Mouse (Mus musculus) retina, postnatal 7 days (tissue): ENCODE data around the gene Bfar.
"Not testable (repeated sequence)": the region's sequence is repeated elsewhere in the genome, so short reads cannot be mapped to it uniquely, and the experiment has no call there.

ENCODE experiments used
- DNase-seq: peaks from one replicate; pipeline ENCODE4 v3.0.0-alpha.2; 2012; ENCODE audit warnings: low read depth, low spot score

Bfar gene

GRCm38 (mm10) chr16:13671685-13672385 is at the start of gene Bfar, which contains the start of gene 3110001I22Rik:
Bfar (plus strand) TSS chr16:13671858.
3110001I22Rik (plus strand) TSS chr16:13671929.
- peak; percentile 88 for DNase-seq

DNA sequence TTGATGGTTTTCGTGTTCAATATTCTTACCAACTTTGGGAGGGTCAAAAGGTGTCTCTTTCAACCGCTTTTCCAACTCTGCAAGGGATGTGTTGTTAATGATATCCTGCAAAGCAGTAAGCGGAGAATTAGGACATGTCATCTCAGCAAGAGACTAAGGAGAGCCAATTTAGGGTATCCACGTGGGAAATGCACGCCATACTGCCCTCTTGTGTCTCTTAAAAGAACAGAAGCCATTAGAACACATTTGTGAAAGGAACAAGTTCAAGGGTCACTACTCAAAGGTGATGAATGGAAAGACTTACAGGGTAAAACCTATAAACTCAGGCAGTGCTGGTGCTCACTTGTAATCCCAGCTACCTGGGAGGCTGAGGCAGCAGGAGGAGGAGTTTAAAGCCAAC is 43.3 kb upstream of the Bfar start:
- DNase-seq: peak; percentile 27

DNA sequence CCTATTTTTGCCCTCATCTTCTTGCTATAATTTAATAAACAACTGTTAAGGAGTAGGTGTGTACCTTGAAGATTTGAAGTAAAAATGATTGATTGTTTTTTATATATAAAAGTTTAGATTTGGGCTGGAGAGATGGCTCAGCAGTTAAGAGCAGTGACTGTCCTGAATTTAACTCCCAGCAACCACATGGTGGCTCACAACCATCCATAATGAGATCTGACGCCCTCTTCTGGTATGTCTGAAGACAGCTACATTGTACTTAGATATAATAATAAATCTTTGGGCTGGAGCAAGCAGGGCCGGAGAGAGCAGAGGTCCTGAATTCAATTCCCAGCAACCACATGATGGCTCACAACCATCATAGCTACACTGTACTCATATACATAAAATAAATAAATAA is 33.5 kb upstream of the Bfar start:
- not testable (repeated sequence) for DNase-seq

DNA sequence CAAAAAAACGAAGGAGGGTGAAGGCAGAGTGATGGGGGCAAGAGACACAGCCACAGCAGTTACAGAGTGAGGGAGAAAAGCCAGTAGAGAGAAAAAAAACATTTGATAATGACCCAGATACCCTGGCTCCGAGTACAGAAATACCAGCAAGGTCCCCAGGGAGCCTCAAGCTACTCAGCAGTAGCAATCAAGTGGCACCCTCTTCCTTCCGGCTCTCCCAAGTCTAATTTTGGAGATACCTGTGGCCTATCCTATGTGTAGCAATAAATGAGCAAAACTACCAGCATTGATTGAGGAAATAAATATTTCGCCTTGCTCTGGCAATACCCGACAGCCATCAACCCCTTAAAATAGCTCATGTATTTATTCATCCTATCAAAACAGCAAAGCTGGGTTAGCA is 32.1 kb upstream of the Bfar start:
- DNase-seq: no peak

DNA sequence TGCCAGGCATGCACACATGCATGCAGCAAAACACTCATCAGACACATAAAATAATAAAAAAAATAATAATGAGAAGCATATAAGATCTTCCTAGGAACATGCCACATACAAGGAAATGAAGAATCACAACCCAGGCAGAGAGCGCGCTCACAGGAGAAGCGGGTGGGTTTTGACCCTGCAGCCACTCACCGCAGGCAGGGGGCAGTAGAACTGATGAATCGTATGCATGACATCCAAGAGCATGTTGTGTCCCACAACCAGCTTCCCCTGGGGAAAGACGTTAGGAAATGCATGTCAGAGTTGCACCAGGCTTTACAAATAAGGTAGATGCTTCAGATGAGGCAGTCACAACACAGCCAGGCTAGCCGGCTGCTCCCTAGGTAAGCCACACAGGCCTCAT is 31.6 kb upstream of the Bfar start:
- no peak for DNase-seq

- no peak for DNase-seq
These were observed 27.2 kb upstream of the Bfar start for GRCm38 (mm10) chr16:13644474-13644873.

DNA sequence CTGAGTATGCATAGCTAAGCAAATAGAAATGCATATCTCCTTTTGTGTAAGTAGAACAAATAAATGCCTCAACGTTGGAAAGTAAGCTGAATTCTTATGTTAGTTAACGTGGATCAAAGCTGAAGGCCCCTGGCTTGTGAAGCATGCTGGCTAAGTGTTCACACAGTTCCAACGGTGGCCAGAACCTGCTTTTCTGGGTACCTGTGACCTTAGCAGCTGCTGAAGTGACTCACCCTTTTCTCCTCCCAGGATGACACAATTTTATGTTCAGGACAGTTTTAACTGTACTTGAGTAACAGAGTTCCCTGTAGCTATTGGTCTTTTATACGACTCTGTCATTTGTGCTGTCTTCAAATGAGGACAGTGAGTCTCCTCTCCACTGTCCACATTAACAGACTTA is 25.7 kb upstream of the Bfar start:
- no peak for DNase-seq

DNA sequence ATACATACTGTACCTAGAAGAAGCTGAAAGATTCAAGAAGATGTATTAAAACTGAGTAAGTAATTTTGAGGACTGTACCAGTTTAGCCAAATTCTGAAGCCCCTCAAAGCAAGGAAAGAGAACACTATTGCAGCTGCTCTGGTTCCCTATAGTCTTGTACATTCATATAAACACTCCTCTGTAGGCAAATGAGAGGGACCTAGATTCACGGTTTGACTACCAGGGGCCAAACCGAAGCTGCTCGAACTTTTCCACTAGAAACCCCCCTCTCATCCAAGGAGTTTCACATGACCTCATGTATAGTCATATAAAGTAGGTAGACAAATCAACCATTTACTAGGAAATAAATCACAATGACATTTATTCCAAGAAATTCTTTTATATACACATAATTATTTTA is 12.8 kb upstream of the Bfar start:
- DNase-seq: no peak

DNA sequence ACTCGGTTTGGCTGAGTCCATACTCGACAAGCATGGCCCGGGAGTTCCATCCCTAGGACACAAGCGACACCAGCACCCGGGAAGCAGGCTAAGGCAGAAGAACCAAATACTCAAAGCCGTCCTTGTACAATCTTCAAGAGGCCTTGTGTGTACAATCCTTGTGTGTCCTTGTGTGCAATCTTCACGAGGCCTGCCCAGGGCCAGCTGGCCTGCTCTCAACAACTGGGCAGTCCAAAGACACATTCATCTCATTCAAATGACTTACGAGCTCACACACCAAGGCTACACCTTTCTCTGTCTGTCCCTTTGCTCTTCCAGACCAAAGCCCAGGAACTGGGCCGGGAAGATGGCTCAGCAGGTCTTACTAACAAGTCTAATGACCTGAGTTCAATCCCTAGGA is 10.9 kb upstream of the Bfar start:
- DNase-seq: no peak

GRCm38 (mm10) chr16:13667878-13668343 is 3.7 kb upstream of the Bfar start, which contains the start of gene Parn:
Parn (minus strand) TSS chr16:13668170.
- peak; percentile 84 for DNase-seq

DNA sequence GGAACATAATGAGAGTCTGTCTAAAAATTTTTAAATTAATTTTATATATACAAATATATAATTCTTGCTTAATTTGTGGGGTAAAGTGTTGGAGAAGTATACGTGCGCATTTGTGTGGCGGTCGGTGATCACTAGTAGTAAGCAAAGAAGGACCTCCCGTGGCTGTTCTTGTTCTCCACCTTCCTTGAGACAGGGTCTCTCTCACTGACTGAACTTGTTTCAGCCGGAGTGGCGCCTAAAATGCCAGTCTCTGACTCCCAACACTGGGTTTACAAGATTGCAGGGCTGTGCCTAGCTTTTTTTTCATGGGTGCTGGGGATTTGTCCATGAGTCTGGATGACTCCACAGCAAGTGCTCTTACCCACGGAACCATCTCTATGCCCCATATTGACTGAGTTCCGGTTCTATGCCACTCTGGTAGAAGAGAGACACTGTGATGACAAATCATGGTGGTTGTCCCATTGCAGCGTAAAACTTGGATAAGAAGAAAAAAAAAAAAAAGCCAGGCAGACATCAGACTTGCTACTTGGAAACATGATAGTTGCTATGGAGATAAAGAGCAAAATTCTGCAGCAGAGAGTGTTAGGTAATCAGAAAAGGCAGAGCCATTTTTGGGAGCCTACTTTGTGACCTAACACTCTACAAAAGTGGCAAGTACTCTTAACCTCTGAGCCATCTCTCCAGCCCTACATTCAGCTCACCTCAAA is 3.1 kb upstream of the Bfar start:
- DNase-seq: no peak

GRCm38 (mm10) chr16:13669282-13669681 is 2.4 kb upstream of the Bfar start:
- no peak for DNase-seq

DNA sequence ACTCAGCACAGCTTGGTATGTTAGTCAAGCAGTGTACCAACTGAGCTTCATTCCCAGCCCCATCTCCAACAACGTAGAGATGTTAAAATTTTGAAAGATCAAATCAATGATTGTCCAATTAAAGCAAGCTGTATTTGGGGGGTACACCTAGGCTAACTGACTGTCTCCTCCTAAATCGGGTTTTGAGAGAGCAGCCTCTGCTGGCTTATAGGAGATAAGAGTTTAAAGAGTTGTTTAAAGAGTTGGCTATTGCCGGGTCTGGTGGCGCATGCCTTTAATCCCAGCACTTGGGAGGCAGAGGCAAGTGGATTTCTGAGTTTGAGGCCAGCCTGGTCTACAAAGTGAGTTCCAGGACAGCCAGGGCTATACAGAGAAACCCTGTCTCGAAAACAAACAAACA is 762 bp upstream of the Bfar start:
- DNase-seq: not testable (repeated sequence)

GRCm38 (mm10) chr16:13672386-13672898 is 784 bp downstream of the Bfar start:
- peak; percentile 19 for DNase-seq

- no peak for DNase-seq
These were observed 1.5 kb downstream of the Bfar start for GRCm38 (mm10) chr16:13673114-13673513.

- no peak for DNase-seq
These were observed 2.9 kb downstream of the Bfar start for GRCm38 (mm10) chr16:13674511-13674910.

- DNase-seq: no peak
These were observed 7.1 kb downstream of the Bfar start for GRCm38 (mm10) chr16:13678601-13679319.

DNA sequence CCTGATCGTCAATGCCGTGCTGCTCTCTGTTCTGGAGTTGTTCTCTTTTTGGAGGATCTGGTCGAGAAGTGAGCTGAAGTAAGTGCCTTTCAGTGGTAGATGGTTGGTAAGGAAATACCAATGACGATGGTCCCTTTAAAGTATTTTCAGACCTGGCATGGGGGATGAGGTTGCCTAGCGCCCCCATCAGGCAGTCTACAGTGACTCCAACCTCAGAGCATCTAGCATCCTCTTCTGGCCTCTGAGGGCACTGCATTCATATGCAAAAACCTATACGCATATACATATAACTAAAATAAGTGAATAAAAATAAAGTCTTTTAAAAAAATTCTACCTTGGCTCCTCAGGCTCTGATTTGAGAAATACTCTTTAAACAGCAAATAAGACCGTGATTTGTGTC is 27.3 kb downstream of the Bfar start:
- no peak for DNase-seq

DNA sequence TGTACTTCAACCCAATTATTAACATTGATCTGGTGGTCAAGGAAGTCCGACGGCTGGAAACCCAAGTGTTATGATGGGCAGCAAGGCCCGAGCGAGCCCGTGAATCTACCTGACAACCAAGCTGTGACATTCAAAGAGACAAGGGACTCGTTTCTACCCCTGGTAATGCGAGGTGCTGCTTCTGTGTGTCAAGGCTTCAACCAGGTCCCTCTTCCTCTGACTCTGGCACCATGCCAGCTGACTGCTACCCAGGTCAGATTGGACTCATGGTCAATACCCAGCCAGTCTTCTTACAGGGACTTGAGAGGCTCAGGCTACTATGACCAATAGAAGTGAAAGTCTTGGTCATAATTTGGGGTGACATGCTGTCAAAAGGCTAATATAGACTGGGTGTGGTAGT is 30.5 kb downstream of the Bfar start:
- no peak for DNase-seq

- DNase-seq: no peak
These were observed 33.0 kb downstream of the Bfar start for GRCm38 (mm10) chr16:13704676-13705075.

DNA sequence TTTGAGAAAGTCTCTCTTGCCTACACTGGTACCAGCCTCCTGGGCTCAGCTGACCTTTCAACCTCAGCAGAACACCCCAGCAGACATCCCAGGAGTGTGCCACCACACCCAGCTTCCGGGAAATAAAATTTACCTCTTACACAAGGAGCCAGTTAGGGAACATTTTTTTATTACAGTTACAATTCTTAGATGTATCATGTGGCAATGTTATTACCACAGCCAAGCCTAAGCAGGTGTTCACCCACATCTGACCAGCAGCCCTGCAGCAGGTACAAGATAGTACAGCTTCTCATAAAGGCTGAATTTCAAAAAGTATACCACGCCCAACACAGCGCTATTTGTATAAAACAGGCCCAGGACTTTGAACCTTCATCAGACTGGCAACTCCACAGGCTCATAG is 43.3 kb downstream of the Bfar start:
- DNase-seq: no peak
